Mouse (Mus musculus): ENCODE results near the gene Tbc1d17. TPM values are rescaled to one million over a fixed set of nuclear protein-coding genes. Genes with fewer than 3 reads are reported as not detected.

The Tbc1d17 gene
- polyA plus RNA-seq, 1 experiment from 2014 or later, result 73.6 TPM

DNA sequence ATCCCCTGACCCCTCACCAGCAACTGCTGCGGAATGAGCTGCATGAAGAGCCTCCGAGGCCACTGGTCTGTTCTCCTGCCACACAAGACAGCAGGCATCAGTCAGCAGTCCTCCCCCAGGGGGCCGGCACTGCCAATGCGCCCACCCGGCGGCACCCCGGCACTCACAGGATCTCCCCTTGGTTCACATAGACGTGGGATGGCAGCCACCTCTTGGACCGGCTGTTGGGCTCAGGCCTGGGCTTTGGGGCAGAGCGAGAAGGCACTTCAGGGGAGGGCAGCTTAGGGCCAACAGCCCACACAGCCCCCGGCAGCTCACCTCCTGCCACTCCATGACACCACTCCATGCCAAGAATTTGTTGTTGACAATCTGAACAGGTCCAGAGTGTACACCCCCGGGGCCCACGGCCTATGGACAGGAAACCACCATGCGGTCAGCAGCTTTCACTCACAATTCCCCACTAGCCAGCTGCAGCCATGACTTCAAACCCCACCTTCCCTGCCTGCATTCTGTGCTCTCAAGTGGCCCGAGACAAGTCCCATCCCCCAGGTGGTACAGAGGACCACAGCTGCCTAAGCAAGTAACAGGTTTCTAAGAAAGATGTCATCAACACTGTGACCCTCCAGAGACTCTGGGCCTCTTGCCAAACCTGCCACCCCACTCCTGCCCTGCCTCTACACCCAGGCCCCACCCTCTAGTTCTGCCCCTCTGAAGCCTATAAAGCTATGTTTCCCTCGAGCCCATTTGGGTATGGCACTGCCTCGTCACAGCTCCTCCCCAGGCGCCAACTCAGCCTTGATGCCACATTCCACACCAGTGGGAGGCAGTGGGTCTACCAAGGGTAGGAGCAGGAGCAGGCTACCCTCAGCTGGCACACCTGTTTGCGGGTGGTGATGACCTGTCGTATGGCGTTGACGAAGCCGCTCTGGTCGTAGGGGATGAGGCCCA lies 16.0 kb upstream of the Tbc1d17 start:
- Histone ChIP-seq H3K4me3 (ENCODE audit: low read length) (no peak overlapping the region), H3K27me3 (replicated peaks; ENCODE audit: control insufficient read depth, insufficient read depth, low read length) (no peaks in the 10 kb centered on the region), H3K9ac (ENCODE audit: low read depth, low read length) (peak overlapping the region; percentile 100), H3K4me1 (ENCODE audit: control insufficient read depth, insufficient read depth, low read length) (peaks cover 41% of the 10 kb centered on the region), H3K4me2 (ENCODE audit: low read depth, low read length) (no peak overlapping the region), H3K27ac (ENCODE audit: low read length) (no peak overlapping the region), H3K36me3 (ENCODE audit: control insufficient read depth, insufficient read depth, low read length) (peaks cover 21% of the 10 kb centered on the region), H3K9me3 (ENCODE audit: control insufficient read depth, low read length) (no peaks in the 10 kb centered on the region)
- no peak for ATAC-seq
- WGBS, result 79% methylated on average over 24 of the region's 24 CpGs

DNA sequence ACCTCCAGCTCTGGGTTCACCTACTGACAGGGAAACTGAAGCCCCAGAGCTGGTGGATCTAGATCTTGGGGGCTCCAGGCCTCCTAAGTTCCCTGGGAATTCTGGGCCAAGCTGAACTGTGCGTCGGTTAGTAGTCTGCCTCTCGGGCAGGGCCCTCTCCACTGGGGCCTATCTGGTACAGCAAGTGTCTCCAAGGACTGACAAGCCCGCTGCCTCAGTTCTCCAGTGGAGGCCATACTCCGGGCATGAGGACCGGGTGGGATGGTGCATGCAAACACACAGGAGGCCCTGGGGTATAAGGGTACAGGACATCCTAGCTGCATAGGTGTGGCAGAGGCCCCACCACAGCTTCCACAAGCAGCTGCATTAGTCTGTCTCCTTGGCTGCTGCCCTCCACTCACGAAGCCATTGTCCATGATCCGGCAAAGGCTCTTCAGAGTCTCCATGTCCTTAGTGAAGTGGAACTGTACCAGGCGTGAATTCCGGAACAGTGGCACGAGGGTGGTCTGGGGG lies 15.2 kb upstream of the Tbc1d17 start:
- no peak overlapping the region for H3K4me2 ChIP-seq (ENCODE audit: low read depth, low read length)
- H3K9ac ChIP-seq (ENCODE audit: low read depth, low read length), result peak overlapping the region; percentile 14; the same call in 1 of the 2 replicates
- H3K4me3 ChIP-seq (ENCODE audit: low read length), result no peak overlapping the region
- no peaks in the 10 kb centered on the region for H3K27me3 ChIP-seq (replicated peaks; ENCODE audit: control insufficient read depth, insufficient read depth, low read length)
- ATAC-seq, result no peak
- peaks cover 41% of the 10 kb centered on the region for H3K4me1 ChIP-seq (ENCODE audit: control insufficient read depth, insufficient read depth, low read length)
- no peaks in the 10 kb centered on the region for H3K9me3 ChIP-seq (ENCODE audit: control insufficient read depth, low read length)
- H3K36me3 ChIP-seq (ENCODE audit: control insufficient read depth, insufficient read depth, low read length), result peaks cover 21% of the 10 kb centered on the region
- 83% methylated on average over 11 of the region's 11 CpGs for WGBS
- H3K27ac ChIP-seq (ENCODE audit: low read length), result no peak overlapping the region

DNA sequence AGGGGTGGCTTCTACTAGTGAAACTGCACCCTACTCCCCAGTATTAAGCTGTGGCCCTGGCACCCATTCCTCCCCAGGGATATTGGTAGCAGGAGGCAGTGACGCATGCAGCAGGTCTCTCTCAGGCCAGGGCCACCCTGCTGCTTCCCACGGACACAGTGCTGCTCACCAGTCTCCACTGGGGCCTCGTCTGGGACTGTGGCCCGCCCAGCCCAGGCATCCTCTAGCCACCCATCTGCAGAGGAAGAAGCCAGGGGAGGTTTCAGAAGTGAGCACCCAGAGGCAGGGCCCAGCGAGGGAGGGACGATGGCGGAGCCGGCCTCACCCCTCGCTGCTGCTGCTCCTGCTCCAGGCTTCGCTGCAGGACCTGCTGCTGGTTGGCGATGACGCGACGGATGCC lies 14.3 kb upstream of the Tbc1d17 start:
- WGBS, result 89% methylated on average over 14 of the region's 14 CpGs
- peaks cover 42% of the 10 kb centered on the region for H3K4me1 ChIP-seq (ENCODE audit: control insufficient read depth, insufficient read depth, low read length)
- no peak for ATAC-seq
- H3K27me3 ChIP-seq (replicated peaks; ENCODE audit: control insufficient read depth, insufficient read depth, low read length), result no peaks in the 10 kb centered on the region
- no peak overlapping the region; the same call in 1 of the 2 replicates for H3K27ac ChIP-seq (ENCODE audit: low read length)
- no peaks in the 10 kb centered on the region for H3K9me3 ChIP-seq (ENCODE audit: control insufficient read depth, low read length)
- H3K4me3 ChIP-seq (ENCODE audit: low read length), result no peak overlapping the region
- H3K4me2 ChIP-seq (ENCODE audit: low read depth, low read length), result no peak overlapping the region
- H3K9ac ChIP-seq (ENCODE audit: low read depth, low read length), result no peak overlapping the region
- H3K36me3 ChIP-seq (ENCODE audit: control insufficient read depth, insufficient read depth, low read length), result peaks cover 21% of the 10 kb centered on the region

DNA sequence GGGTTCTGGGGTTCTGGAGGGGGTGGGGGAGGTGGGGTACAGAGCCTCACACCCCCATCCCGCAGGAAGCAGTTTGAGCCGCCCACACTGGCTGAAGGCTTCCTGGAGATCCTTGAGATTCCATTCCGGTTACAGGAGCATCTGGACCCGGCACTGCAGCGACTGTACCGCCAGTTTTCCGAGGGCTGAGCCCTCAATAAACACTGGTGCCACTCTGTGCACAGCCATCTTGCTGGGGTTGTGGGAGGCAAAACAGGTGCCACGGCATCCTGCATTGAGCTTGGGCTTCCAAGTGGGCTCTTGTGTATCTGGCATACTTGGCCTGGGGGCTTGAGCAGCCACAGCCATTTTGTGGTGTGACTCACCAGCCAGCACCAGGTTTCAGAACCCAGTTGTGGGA lies 13.6 kb upstream of the Tbc1d17 start:
- 77% methylated on average over 8 of the region's 8 CpGs for WGBS
- H3K4me3 ChIP-seq (ENCODE audit: low read length), result no peak overlapping the region
- H3K9me3 ChIP-seq (ENCODE audit: control insufficient read depth, low read length), result no peaks in the 10 kb centered on the region
- ATAC-seq, result no peak
- peaks cover 21% of the 10 kb centered on the region for H3K36me3 ChIP-seq (ENCODE audit: control insufficient read depth, insufficient read depth, low read length)
- no peaks in the 10 kb centered on the region for H3K27me3 ChIP-seq (replicated peaks; ENCODE audit: control insufficient read depth, insufficient read depth, low read length)
- no peak overlapping the region for H3K4me2 ChIP-seq (ENCODE audit: low read depth, low read length)
- H3K4me1 ChIP-seq (ENCODE audit: control insufficient read depth, insufficient read depth, low read length), result peaks cover 40% of the 10 kb centered on the region
- no peak overlapping the region for H3K9ac ChIP-seq (ENCODE audit: low read depth, low read length)
- H3K27ac ChIP-seq (ENCODE audit: low read length), result no peak overlapping the region

DNA sequence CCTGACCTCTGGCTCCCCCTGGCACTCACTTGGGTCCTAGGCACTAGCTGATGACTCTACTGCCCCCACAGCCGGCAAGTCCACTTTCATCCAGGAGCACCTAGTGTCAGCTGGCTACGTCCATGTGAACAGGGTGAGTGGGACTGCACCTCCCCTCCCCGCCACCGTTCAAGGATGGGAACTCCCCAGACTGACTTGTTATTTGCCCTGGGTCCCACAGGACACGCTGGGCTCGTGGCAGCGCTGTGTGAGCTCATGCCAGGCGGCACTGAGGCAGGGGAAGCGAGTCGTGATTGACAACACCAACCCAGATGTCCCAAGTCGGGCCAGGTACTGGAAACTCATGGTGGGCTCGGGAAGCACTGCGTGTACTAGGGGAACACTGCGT lies 12.5 kb upstream of the Tbc1d17 start:
- no peak for ATAC-seq
- no peak overlapping the region for H3K4me2 ChIP-seq (ENCODE audit: low read depth, low read length)

DNA sequence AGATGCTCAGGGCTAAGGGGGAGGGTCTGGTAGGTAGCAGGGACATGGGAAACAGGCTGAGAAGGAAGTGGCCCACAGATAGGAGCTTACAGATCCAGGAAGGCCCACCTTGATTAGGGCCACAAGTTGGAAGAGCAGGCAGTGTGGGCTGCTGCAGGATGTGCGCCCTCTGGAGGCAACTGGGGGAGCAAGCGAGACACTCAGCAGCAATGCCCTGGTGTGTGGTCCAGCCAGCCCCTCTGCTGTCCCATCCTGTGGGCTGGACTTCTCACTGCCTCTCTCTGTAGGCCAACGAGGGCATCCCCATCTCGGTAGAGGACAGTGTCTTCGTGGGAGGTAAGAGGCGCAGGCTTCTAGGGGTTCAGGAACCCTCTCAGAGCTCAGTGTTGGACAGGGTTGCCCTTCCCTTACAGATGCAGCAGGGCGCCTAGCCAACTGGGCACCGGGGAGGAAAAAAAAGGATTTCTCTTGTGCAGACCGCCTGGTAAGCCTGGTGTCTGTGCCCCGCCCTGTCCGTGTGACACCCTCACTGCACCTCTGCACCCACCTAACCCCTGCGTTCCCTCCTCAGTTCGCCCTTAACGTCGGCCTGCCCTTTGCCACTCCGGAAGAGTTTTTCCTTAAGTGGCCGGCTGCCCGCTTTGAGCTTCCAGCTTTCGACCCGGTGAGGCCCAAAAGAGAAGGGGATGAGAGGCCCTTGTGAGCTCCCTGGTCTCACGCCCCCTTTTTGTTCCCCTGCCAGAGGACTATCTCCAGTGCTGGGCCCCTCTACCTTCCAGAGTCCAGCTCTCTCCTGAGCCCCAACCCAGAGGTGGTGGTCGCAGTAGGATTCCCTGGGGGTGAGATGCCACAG lies 11.9 kb upstream of the Tbc1d17 start:
- ATAC-seq, result peak; percentile 22
- Histone ChIP-seq H3K4me2 (ENCODE audit: low read depth, low read length) (no peak overlapping the region), H3K4me3 (ENCODE audit: low read length) (no peak overlapping the region), H3K9me3 (ENCODE audit: control insufficient read depth, low read length) (no peaks in the 10 kb centered on the region), H3K36me3 (ENCODE audit: control insufficient read depth, insufficient read depth, low read length) (peaks cover 21% of the 10 kb centered on the region), H3K27me3 (replicated peaks; ENCODE audit: control insufficient read depth, insufficient read depth, low read length) (no peaks in the 10 kb centered on the region), H3K27ac (ENCODE audit: low read length) (peak overlapping the region; percentile 28), H3K9ac (ENCODE audit: low read depth, low read length) (0 out of 2 replicates have a peak overlapping the region, but pooled peaks have one; percentile 12), H3K4me1 (ENCODE audit: control insufficient read depth, insufficient read depth, low read length) (peaks cover 31% of the 10 kb centered on the region)
- WGBS, result 54% methylated on average over 22 of the region's 22 CpGs

More for the DNA sequence above, 12.5 kb upstream of the Tbc1d17 start:
- Histone ChIP-seq H3K27me3 (replicated peaks; ENCODE audit: control insufficient read depth, insufficient read depth, low read length) (no peaks in the 10 kb centered on the region), H3K4me3 (ENCODE audit: low read length) (no peak overlapping the region), H3K9me3 (ENCODE audit: control insufficient read depth, low read length) (no peaks in the 10 kb centered on the region), H3K36me3 (ENCODE audit: control insufficient read depth, insufficient read depth, low read length) (peaks cover 21% of the 10 kb centered on the region), H3K4me1 (ENCODE audit: control insufficient read depth, insufficient read depth, low read length) (peaks cover 33% of the 10 kb centered on the region), H3K9ac (ENCODE audit: low read depth, low read length) (no peak overlapping the region), H3K27ac (ENCODE audit: low read length) (no peak overlapping the region; the same call in 1 of the 2 replicates)
- 81% methylated on average over 14 of the region's 14 CpGs for WGBS

DNA sequence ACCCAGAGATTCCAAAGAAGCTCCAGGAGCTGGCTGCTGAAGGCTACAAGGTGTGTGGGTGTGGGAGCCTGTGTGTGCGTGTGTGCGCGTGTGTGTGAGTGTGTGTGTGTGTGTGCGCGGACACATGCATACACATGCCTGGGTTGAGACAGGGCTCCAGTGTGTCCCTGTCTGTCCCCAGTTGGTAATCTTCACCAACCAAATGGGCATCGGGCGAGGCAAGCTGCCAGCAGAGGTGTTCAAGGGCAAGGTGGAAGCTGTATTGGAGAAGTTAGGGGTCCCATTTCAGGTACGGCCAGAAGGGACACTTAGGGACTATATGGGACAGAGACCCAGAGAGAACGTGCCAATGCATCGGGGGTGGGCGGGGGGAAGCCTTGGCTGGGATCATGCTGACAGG lies 11.0 kb upstream of the Tbc1d17 start:
- H3K27ac ChIP-seq (ENCODE audit: low read length), result no peak overlapping the region
- no peak overlapping the region for H3K9ac ChIP-seq (ENCODE audit: low read depth, low read length)
- H3K36me3 ChIP-seq (ENCODE audit: control insufficient read depth, insufficient read depth, low read length), result peaks cover 17% of the 10 kb centered on the region
- H3K4me1 ChIP-seq (ENCODE audit: control insufficient read depth, insufficient read depth, low read length), result peaks cover 31% of the 10 kb centered on the region
- 90% methylated on average over 11 of the region's 11 CpGs for WGBS
- no peak overlapping the region for H3K4me3 ChIP-seq (ENCODE audit: low read length)
- H3K27me3 ChIP-seq (replicated peaks; ENCODE audit: control insufficient read depth, insufficient read depth, low read length), result no peaks in the 10 kb centered on the region
- ATAC-seq, result no peak
- H3K4me2 ChIP-seq (ENCODE audit: low read depth, low read length), result no peak overlapping the region
- H3K9me3 ChIP-seq (ENCODE audit: control insufficient read depth, low read length), result no peaks in the 10 kb centered on the region

DNA sequence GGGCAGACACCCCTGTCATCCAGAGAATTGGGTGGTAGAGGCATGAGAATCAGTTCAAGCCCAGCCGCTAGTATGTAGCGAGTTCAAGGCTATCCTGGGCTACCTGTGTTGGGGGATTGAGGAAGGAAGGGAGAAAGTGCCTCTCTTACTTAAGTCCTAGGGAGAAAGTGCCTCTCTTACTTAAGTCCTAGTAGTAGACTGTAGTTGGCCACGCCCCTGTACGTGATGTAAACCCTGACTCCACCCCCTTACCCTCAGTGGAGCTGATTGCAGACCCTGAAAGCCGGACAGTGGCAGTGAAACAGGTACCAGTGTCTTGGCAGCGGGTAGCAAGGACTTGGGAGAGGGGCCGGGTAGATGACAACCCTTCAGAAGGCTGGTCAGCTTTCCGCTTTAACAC lies 9.0 kb upstream of the Tbc1d17 start:
- H3K9ac ChIP-seq (ENCODE audit: low read depth, low read length), result peak overlapping the region; percentile 94
- no peaks in the 10 kb centered on the region for H3K27me3 ChIP-seq (replicated peaks; ENCODE audit: control insufficient read depth, insufficient read depth, low read length)
- peaks cover 40% of the 10 kb centered on the region for H3K4me1 ChIP-seq (ENCODE audit: control insufficient read depth, insufficient read depth, low read length)
- peak overlapping the region; percentile 72 for H3K4me2 ChIP-seq (ENCODE audit: low read depth, low read length)
- WGBS, result 31% methylated on average over 8 of the region's 8 CpGs
- no peak for ATAC-seq
- H3K4me3 ChIP-seq (ENCODE audit: low read length), result peak overlapping the region; percentile 90
- no peaks in the 10 kb centered on the region for H3K9me3 ChIP-seq (ENCODE audit: control insufficient read depth, low read length)
- H3K36me3 ChIP-seq (ENCODE audit: control insufficient read depth, insufficient read depth, low read length), result peaks cover 6% of the 10 kb centered on the region
- H3K27ac ChIP-seq (ENCODE audit: low read length), result no peak overlapping the region

DNA sequence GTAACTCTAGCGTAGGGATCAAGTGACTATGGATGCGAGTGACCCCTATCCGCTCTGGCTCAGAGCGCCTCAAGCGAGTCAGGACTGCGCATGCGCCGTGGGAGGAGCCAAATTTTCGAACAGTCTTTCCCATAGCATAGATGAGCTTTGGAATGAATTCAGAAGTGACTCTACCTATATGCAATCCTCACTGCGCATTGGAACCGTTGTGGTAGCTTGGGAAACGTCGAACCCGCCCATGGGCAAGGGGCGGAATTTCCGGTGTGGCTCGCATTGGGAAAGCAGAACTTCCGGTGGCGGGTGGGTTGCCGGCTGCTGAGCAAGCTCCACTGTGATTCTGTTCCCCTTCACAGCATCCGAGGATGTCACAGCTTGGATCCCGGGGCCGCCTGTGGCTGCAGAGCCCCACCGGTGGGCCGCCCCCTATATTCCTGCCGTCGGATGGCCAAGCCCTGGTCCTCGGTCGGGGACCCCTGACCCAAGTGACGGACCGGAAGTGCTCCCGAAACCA lies 8.2 kb upstream of the Tbc1d17 start, which contains the start of gene Pnkp:
Pnkp (plus strand) TSS at position 98 of the 511 bp plus-strand sequence.
- peaks cover 40% of the 10 kb centered on the region for H3K4me1 ChIP-seq (ENCODE audit: control insufficient read depth, insufficient read depth, low read length)
- H3K27ac ChIP-seq (ENCODE audit: low read length), result peak within 1 kb of the TSS; percentile 94
- under 1% methylated on average over 32 of the region's 32 CpGs for WGBS
- peak; percentile 29 for ATAC-seq
- peak within 1 kb of the TSS; percentile 94 for H3K9ac ChIP-seq (ENCODE audit: low read depth, low read length)
- peak within 1 kb of the TSS; percentile 90 for H3K4me3 ChIP-seq (ENCODE audit: low read length)
- H3K4me2 ChIP-seq (ENCODE audit: low read depth, low read length), result peak within 1 kb of the TSS; percentile 72
- no peaks in the 10 kb centered on the region for H3K9me3 ChIP-seq (ENCODE audit: control insufficient read depth, low read length)
- no peaks in the 10 kb centered on the region; the same call in 1 of the 2 replicates for H3K36me3 ChIP-seq (ENCODE audit: control insufficient read depth, insufficient read depth, low read length)
- H3K27me3 ChIP-seq (replicated peaks; ENCODE audit: control insufficient read depth, insufficient read depth, low read length), result no peaks in the 10 kb centered on the region

All from intestine, embryonic 16.5 days (tissue).